Mouse (Mus musculus) stomach, embryonic 14.5 days (tissue): Measurements from ENCODE around the gene Sh3bp2. TPM values are rescaled to one million over a fixed set of nuclear protein-coding genes. Genes with fewer than 3 reads are reported as not detected.
A peak's percentile ranks its signal among the peaks of the same experiment; 100 is the strongest.

Experiments
- ATAC-seq: fragments of 200-750 bp; cut with Nextera tagmentation; 2 replicates; pipeline ENCODE4 v1.8.0; 2017; ENCODE audit warnings: low read depth, moderate TSS enrichment; ENCODE audit not compliant: insufficient number of reproducible peaks, insufficient read depth, low FRiP score
- H3K27ac ChIP-seq: fragments of 300-500 bp; sonication (generic); 2 replicates; pipeline ENCODE4 v1.5.1; 2014; ENCODE audit warnings: mild to moderate bottlenecking, low read length, moderate library complexity, mixed read lengths
- H3K27me3 ChIP-seq: fragments of 300-500 bp; sonication (generic); 2 replicates; pipeline ENCODE4 v1.6.1; 2014; ENCODE audit warnings: low read length, control low read depth, mixed read lengths; ENCODE audit not compliant: control insufficient read depth, insufficient read depth
- H3K36me3 ChIP-seq: fragments of 300-500 bp; sonication (generic); 2 replicates; pipeline ENCODE4 v1.6.1; 2014; ENCODE audit warnings: mild to moderate bottlenecking, control low read depth, low read length, moderate library complexity, mixed read lengths; ENCODE audit not compliant: control insufficient read depth, insufficient read depth
- H3K4me1 ChIP-seq: fragments of 300-500 bp; sonication (generic); 2 replicates; pipeline ENCODE4 v1.6.1; 2014; ENCODE audit warnings: low read length, control low read depth, mixed read lengths; ENCODE audit not compliant: control insufficient read depth, insufficient read depth
- H3K4me2 ChIP-seq: fragments of 300-500 bp; sonication (generic); replicated peaks from 2 replicates; pipeline ENCODE4 v1.6.1; 2014; ENCODE audit warnings: low read depth, low read length, control low read depth
- H3K4me3 ChIP-seq: fragments of 300-500 bp; sonication (generic); 2 replicates; pipeline ENCODE4 v1.5.1; 2014; ENCODE audit warnings: low read depth, low read length, control low read depth
- H3K9ac ChIP-seq: fragments of 300-500 bp; sonication (generic); replicated peaks from 2 replicates; pipeline ENCODE4 v1.6.1; 2014; ENCODE audit warnings: low read depth, mild to moderate bottlenecking, control low read depth, low read length, moderate library complexity, mixed read lengths
- H3K9me3 ChIP-seq: fragments of 300-500 bp; sonication (generic); 2 replicates; pipeline ENCODE4 v1.6.1; 2016; ENCODE audit warnings: low read depth, low read length, control low read depth; ENCODE audit not compliant: control insufficient read depth
- WGBS: fragments of 180-500 bp; shearing (Covaris S2); extraction: QIAGEN DNeasy Blood & Tissue Kit; methylation state at CpG from one replicate; pipeline ENCODE4 v1.1.7; 2014; 5-methylcytosine and 5-hydroxymethylcytosine counted together
- polyA plus RNA-seq: library from polyadenylated mRNA; unstranded; fragments of >200 nt; fragmentation: Nextera tagmentation; extraction: Ambion mirVana; gene quantifications from 2 replicates; pipeline ENCODE4 v1.2.1, GENCODE M21; 2014

Sh3bp2 gene
- polyA plus RNA-seq, 1 experiment from 2014 or later = 9.4 TPM

GRCm38 (mm10) chr5:34501588-34501987, 24.1 kb upstream of the Sh3bp2 start:
- H3K4me1 ChIP-seq = no peaks in the 10 kb centered on the region
- ATAC-seq = no peak
- H3K4me2 ChIP-seq = no peak overlapping the region
- WGBS = 74% methylated on average over 3 of the region's 3 CpGs
- no peak overlapping the region for H3K4me3 ChIP-seq
- H3K36me3 ChIP-seq = peaks cover 8% of the 10 kb centered on the region
- no peaks in the 10 kb centered on the region for H3K9me3 ChIP-seq
- no peak overlapping the region for H3K9ac ChIP-seq
- H3K27ac ChIP-seq = no peak overlapping the region
- no peaks in the 10 kb centered on the region for H3K27me3 ChIP-seq

DNA sequence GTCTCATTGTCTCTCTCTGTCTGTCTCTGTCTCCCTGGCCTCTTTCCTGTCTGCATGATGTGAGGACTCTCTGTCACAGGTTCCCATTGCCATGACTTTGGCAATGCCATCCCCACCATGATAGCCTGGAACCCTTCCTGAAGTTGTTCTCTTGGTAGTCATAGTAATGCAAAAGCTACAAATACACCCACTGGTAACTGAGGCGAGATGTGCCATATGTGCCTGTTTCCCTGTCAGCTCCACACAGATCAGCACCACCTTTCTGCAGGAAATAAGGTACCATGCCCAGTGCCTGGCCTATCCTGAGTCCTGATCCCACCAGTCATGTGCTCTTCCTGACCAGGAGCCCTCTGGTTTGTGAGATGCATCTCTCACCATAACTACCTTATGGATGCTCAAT, 23.2 kb upstream of the Sh3bp2 start:
- no peak overlapping the region for H3K27ac ChIP-seq
- WGBS = 82% methylated on average over 1 of the region's 1 CpGs
- H3K4me2 ChIP-seq = no peak overlapping the region
- H3K9ac ChIP-seq = no peak overlapping the region
- no peak for ATAC-seq
- no peaks in the 10 kb centered on the region for H3K27me3 ChIP-seq
- H3K4me1 ChIP-seq = no peaks in the 10 kb centered on the region
- no peaks in the 10 kb centered on the region for H3K9me3 ChIP-seq
- H3K4me3 ChIP-seq = no peak overlapping the region
- H3K36me3 ChIP-seq = peaks cover 8% of the 10 kb centered on the region

DNA sequence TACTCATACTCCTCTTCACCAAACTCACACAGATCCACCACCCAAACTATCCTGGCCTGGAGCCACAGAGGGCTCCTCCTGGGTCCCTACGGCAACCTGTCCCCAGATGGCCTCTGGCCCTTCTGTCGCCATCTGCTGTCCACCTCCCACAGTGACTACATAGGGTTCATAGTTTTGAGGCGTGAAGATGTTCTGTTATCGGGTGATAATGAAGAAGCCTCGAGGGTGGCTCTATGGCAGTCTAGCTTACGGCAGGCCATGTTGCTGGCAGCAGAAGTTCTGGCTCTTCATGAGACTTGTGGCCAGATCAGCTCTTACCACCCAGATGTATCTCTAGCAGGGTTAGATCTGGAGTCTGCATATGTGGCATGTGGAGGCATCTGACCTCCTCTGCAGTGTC, 22.8 kb upstream of the Sh3bp2 start:
- no peak for ATAC-seq
- Histone ChIP-seq H3K36me3 (peaks cover 8% of the 10 kb centered on the region), H3K4me1 (no peaks in the 10 kb centered on the region), H3K4me2 (no peak overlapping the region), H3K27ac (no peak overlapping the region), H3K9ac (no peak overlapping the region), H3K4me3 (no peak overlapping the region), H3K27me3 (no peaks in the 10 kb centered on the region), H3K9me3 (no peaks in the 10 kb centered on the region)
- WGBS = 84% methylated on average over 6 of the region's 6 CpGs

DNA sequence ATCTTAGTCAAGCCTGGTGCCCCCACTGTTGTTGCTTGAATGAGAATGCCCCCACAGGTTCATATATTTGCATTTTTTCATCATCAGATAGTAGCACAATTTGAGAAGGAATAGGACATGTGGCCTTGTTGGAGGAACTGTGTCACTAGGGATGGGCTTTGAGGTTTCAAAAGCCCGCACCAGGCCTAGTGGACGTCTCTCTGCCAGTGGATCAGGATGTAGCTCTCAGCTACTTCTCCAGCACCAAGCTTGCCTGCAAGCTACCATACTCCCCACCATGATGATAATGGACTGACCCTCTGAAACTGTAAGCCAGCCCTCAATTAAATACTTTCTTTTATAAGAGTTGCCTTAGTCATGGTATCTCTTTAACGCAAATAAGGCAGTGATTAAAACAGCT, 13.2 kb upstream of the Sh3bp2 start:
- no peaks in the 10 kb centered on the region for H3K36me3 ChIP-seq
- H3K4me1 ChIP-seq = no peaks in the 10 kb centered on the region
- ATAC-seq = no peak
- H3K9me3 ChIP-seq = no peaks in the 10 kb centered on the region
- no peak overlapping the region for H3K9ac ChIP-seq
- H3K4me2 ChIP-seq = peak overlapping the region; percentile 92; the same call in 1 of the 2 replicates
- H3K27ac ChIP-seq = no peak overlapping the region
- H3K4me3 ChIP-seq = no peak overlapping the region
- H3K27me3 ChIP-seq = no peaks in the 10 kb centered on the region
- WGBS = 86% methylated on average over 3 of the region's 3 CpGs

- Histone ChIP-seq H3K9ac (peak within 1 kb of the TSS; percentile 78), H3K36me3 (no peaks in the 10 kb centered on the region), H3K4me1 (no peaks in the 10 kb centered on the region), H3K9me3 (no peaks in the 10 kb centered on the region), H3K27me3 (no peaks in the 10 kb centered on the region), H3K4me3 (peak within 1 kb of the TSS; percentile 89), H3K4me2 (peak within 1 kb of the TSS; percentile 92), H3K27ac (no peak within 1 kb of the TSS)
- ATAC-seq = peak; percentile 98
- under 1% methylated on average over 64 of the region's 64 CpGs for WGBS
Measured at GRCm38 (mm10) chr5:34513466-34514217, 12.0 kb upstream of the Sh3bp2 start, which contains the start of gene Tnip2. Tnip2 (minus strand) TSS chr5:34513991.

- H3K4me3 ChIP-seq = peak overlapping the region; percentile 89
- ATAC-seq = no peak
- no peaks in the 10 kb centered on the region for H3K36me3 ChIP-seq
- peak overlapping the region; percentile 92 for H3K4me2 ChIP-seq
- WGBS = 14% methylated on average over 7 of the region's 7 CpGs
- no peaks in the 10 kb centered on the region for H3K27me3 ChIP-seq
- no peak overlapping the region for H3K27ac ChIP-seq
- H3K9ac ChIP-seq = 0 out of 2 replicates have a peak overlapping the region, but pooled peaks have one; percentile 25
- no peaks in the 10 kb centered on the region for H3K9me3 ChIP-seq
- H3K4me1 ChIP-seq = no peaks in the 10 kb centered on the region
Measured at GRCm38 (mm10) chr5:34514218-34514566, 11.4 kb upstream of the Sh3bp2 start.

DNA sequence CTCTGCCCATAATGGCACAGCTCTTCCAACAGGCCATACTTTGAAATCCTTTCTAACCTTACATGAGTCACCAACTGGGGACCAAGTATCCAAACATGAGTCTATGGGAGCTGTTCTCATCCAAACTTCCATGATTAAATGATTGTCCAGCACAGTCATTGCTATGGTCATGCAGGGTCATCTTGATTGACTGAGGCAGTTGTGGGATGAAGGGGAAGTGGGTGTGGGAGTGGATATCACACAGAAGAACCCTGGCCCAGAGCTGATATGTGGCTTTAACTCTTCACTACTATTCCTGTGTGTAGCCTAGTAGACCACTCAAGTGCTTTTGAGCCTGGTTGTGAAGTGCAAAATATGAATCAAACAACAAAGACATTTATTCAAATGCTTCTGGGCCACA, 10.5 kb upstream of the Sh3bp2 start:
- Histone ChIP-seq H3K27ac (no peak overlapping the region), H3K9me3 (no peaks in the 10 kb centered on the region), H3K9ac (no peak overlapping the region), H3K4me3 (no peak overlapping the region), H3K4me2 (no peak overlapping the region), H3K27me3 (no peaks in the 10 kb centered on the region), H3K4me1 (no peaks in the 10 kb centered on the region), H3K36me3 (no peaks in the 10 kb centered on the region)
- ATAC-seq = no peak

DNA sequence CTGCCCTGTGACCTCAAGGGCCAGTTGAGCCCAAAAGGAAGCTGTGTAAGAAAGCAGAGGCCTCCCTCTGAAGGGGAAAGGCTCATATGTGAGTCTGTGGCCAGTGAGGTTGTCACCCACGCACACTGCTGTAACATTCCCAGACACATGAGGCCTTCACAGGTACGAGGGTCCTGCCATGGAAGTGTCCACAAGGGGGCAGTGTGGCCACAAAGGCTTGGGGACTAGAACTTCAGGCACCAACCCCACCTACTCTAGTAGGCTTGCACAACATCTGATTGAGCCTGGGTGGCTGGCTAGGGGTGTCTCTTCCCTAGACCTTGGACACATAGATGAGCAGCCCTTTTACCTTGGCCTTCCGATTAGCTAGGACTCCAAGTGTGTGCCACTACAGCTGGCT, 7.7 kb upstream of the Sh3bp2 start:
- Histone ChIP-seq H3K4me3 (no peak overlapping the region), H3K9ac (no peak overlapping the region), H3K36me3 (no peaks in the 10 kb centered on the region), H3K4me1 (peaks cover 3% of the 10 kb centered on the region; the same call in 1 of the 2 replicates), H3K27me3 (no peaks in the 10 kb centered on the region), H3K4me2 (no peak overlapping the region), H3K9me3 (no peaks in the 10 kb centered on the region), H3K27ac (no peak overlapping the region)
- 32% methylated on average over 3 of the region's 3 CpGs for WGBS
- no peak for ATAC-seq

GRCm38 (mm10) chr5:34519389-34519910, 6.2 kb upstream of the Sh3bp2 start:
- H3K27me3 ChIP-seq = no peaks in the 10 kb centered on the region
- no peak overlapping the region for H3K27ac ChIP-seq
- no peaks in the 10 kb centered on the region for H3K36me3 ChIP-seq
- WGBS = 82% methylated on average over 9 of the region's 9 CpGs
- H3K9ac ChIP-seq = no peak overlapping the region
- H3K4me3 ChIP-seq = no peak overlapping the region
- ATAC-seq = no peak
- peaks cover 3% of the 10 kb centered on the region; the same call in 1 of the 2 replicates for H3K4me1 ChIP-seq
- no peaks in the 10 kb centered on the region for H3K9me3 ChIP-seq
- no peak overlapping the region for H3K4me2 ChIP-seq
